Mouse (Mus musculus) spleen, adult 2 months (tissue): ENCODE data around the gene Snx29.

Source experiments
- CTCF ChIP-seq: fragments of 200-500 bp; IDR thresholded peaks from 2 replicates; pipeline ENCODE4 v1.5.1; 2011; ENCODE audit warnings: mild to moderate bottlenecking, inconsistent platforms; ENCODE audit not compliant: insufficient read depth, insufficient read length, insufficient replicate concordance; ENCODE audit errors: extremely low read depth
- POLR2A ChIP-seq: fragments of 200-500 bp; IDR thresholded peaks from 2 replicates; pipeline ENCODE4 v1.6.1; 2011; ENCODE audit warnings: low read depth, low read length, inconsistent platforms

GRCm38 (mm10) chr16:11747867-11748266 is 425.2 kb downstream of the Snx29 start:
- TF ChIP-seq CTCF (no peak), POLR2A (no peak)
